Mouse (Mus musculus): ENCODE results near the gene Dnah11.
A peak's percentile ranks its signal among the peaks of the same experiment; 100 is the strongest.

The Dnah11 gene

GRCm38 (mm10) chr12:118198386-118199093 is at the start of gene Dnah11:
Gene Dnah11, minus strand, starts transcription at chr12:118199043.
- peak; percentile 79 to 83 for DNase-seq

DNA sequence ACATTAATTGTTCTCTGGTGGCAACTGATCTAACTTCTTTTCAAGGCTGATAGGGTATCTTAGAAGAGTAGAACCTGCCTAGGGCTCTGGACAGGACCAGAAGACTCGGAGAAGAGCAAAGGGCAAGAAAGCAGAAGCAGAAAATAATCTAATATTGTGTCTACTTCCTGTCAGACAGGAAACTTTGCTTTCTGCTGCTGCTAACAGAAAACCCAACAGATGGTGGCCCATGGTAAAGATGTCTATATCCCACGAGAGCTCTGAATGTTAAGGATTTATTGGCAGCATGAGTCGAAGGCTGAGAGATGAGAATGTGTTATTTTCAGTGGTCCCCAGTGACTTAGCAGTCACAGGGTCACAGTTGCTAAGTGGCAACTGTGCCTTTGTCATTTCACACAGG is 22.3 kb upstream of the Dnah11 start:
- DNase-seq = no peak

DNA sequence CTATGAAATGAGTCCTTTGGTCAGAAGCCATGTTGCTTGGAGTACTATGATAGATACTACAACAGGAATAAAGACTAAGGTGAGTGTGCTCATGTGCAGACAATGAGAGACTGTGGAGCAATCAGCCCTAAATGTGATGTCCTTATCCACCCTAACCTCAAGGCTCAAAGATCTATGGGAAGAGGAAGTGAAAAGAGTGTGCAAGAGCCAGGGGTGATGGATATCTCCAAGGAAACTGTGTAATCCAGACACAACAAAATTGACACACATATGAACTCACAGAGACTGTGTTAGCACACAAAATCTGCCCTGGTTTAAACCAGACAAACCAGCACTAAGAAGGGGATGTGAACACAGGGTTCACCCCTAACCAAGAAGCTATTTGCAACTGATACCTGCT is 21.2 kb upstream of the Dnah11 start:
- no peak for DNase-seq

DNA sequence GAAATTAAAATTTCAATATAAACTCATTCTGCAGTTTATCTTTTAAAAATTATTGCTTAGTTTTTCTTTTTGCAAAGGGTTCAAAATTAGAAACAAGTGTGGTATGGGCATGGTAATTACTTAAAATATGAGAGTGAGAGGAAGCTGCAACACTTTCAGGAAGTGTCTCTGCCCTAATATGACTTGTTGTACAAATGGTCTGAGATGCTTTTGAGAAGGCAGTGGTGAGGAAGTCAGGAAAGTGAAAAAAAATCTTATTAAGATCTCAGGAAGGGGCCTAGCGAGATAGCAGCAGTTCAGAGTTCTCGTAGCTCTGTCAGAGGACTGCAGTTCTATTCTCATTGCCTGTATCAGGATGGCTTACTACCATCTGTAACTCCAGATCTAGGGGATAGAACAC is 13.3 kb upstream of the Dnah11 start:
- no peak for DNase-seq

GRCm38 (mm10) chr12:118196583-118196982 is 2.3 kb downstream of the Dnah11 start:
- no peak for DNase-seq

GRCm38 (mm10) chr12:118189535-118189934 is 9.3 kb downstream of the Dnah11 start:
- DNase-seq = no peak

GRCm38 (mm10) chr12:118187663-118188062 is 11.2 kb downstream of the Dnah11 start:
- DNase-seq = no peak

DNA sequence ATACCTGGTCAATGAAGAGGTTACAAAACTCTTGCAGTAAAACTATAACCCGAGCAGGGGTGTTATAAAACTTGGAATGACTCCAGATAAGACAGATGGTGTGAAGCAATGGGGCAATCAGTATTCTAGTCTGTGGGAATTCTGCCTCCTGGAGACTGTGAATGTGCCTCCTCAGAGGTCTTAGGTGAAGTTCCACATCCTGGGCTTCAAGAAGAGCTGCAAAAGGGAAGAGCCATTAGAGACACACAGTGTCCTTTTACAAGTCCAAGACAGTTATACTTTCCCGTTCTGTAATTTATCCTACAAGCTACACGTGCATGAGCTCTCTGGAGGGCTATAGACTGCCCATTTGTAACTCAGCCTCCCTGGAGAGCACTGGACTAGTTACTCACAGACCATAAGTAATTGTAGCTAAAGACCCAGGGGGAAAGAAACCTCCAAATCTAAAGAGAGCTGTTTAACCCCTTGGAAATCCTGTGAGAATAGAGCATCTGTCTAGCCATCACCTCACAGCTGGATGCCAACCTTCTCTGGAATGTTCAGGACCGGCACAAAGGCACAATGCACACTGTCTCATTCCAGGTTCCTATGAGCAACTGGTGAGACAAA is 11.9 kb downstream of the Dnah11 start:
- no peak for DNase-seq

GRCm38 (mm10) chr12:118186120-118186880 is 12.5 kb downstream of the Dnah11 start:
- no peak for DNase-seq

DNA sequence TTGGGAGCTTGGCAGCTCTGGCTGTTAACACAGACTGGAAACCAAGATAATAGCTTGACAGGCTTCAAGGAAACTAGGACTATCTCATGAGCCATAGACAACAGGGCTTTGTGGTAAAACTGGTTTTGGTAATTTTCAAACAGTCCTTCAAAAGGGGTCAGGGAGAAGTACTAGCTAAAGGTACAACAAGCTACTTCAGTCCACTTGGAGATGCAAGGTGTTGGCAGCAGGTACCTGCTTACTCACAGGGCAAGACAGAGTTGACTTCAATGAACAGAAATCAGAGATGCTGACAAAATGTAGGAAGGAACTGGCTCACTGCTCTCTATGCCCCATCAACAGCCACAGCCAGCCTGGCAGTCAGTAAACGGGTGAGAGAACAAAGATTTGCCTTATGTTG is 14.1 kb downstream of the Dnah11 start:
- DNase-seq = peak in 1 of 2 experiments; percentile 10

GRCm38 (mm10) chr12:118177756-118178155 is 21.1 kb downstream of the Dnah11 start:
- no peak for DNase-seq

DNA sequence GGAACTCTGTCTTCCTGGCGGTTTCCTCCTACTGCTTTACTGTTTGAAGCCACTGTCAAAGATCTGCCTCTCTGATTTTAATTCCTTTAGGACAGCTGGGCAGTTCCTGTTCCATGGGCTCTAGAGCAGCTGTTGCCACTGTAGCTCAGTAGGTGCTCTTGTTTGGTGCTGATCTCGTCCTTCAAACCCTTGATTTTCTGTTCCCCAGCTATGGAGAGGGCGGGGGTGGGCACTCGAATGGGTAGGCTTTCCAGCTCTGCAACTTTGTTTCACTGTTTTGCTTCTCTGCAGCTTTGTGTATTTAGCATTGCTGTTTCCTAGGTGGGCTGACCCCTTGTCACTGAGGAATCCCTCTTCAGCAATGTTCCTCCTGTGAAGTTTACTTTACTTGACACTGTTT is 34.1 kb downstream of the Dnah11 start:
- DNase-seq = peak in 1 of 2 experiments; percentile 16

DNA sequence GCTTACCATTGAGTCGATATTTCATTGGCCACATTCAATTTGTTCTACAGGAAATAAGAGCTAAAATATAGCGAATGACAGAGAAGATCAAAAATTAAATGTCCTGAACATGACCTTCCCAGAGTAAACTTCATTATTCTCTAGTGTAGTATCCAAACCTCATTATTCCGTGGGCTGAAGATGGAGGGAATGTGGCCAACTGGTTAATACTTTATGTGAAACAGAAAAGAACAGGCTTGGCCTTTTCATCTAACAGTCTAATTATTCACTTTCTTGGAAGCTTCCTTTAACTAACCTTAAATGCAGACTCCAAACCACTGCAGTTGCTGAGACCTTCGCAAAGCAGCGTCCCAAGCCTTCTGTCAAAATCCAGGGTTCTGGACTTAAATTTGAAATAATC is 41.9 kb downstream of the Dnah11 start:
- no peak for DNase-seq

GRCm38 (mm10) chr12:118147521-118148033 is 51.3 kb downstream of the Dnah11 start:
- DNase-seq = no peak

DNA sequence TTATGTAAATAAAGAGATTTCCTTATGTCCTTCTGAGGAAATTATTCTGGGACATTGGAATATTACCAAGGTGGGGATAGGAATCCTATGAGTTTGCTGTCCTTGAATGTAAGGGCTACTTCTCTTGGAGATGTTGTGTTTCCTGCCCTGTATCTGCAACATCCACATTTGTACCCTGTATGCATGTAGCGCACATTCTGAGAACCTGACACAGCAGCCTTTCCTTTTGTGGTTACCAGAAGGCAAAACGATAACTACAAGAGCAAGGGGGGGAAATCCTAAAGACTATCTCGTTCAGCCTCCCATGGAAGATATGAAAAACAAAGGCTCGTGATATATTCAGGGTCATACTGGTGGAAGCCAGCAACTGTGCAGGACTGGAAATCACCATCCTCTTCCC is 70.7 kb downstream of the Dnah11 start:
- DNase-seq = no peak

DNA sequence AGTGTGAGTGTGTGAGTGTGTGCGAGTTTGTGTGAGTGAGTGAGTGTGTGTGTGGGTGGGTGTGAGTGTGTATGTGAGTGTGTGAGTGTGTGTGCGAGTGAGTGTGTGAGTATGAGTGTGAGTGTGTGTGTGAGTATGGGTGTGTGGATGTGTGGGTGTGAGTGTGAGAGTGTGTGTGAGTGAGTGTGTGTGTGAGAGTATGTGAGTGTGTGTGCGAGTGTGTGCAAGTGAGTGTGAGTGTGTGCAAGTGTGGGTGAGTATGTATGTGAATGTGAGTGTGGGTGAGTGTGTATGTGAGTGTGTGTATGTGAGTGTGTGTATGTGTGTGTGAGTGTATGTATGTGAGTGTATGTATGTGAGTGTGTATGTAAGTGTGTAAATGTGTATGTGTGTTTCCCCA is 79.2 kb downstream of the Dnah11 start:
- no peak for DNase-seq

DNA sequence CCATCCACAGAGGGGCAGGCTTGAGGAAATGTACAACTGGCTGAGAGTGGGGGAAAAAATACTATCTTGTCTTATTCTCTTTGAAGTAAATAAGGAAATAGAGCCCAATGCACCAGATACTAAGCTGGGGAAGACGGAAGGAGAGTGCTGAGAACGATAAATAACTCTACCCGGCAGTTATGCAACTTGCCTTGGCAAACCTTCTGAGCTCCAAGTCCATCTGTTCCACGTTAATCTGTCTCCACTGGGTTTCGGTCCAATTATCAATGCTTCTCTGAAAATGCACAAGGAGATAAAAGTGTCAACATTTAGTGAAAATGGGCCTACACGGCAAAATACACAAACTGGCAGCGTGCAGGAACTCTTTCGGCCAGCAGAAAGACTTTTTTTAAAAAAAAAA is 86.2 kb downstream of the Dnah11 start:
- peak; percentile 1 to 5 for DNase-seq

- DNase-seq = peak in 1 of 2 experiments; percentile 8
Measured at GRCm38 (mm10) chr12:118111896-118112295, 86.9 kb downstream of the Dnah11 start.

GRCm38 (mm10) chr12:118107719-118108118 is 91.1 kb downstream of the Dnah11 start:
- no peak for DNase-seq

DNA sequence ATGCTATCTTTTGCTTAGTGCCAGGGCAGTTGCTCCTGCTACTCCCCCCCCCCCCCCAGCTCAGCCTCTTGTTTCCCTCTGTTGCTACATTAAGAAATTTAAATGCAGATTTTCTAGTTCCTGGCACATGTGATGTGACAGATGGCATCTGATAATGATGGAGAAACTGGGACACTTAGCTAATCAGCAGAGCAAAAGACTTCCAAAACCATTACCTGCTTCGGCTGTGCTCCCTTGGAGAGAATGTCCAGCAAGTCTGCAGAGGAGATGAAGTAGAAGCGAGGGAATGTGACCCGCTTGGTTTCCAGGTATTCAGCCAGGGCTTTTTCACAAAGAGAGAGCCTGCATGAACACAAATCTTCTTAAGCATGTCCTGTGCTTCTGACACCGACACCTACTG is 94.3 kb downstream of the Dnah11 start:
- DNase-seq = no peak

- no peak for DNase-seq
Measured at GRCm38 (mm10) chr12:118099694-118100093, 99.1 kb downstream of the Dnah11 start.

- DNase-seq = no peak
Measured at GRCm38 (mm10) chr12:118098257-118098656, 100.6 kb downstream of the Dnah11 start.

- no peak for DNase-seq
Measured at GRCm38 (mm10) chr12:118094946-118095345, 103.9 kb downstream of the Dnah11 start.

DNA sequence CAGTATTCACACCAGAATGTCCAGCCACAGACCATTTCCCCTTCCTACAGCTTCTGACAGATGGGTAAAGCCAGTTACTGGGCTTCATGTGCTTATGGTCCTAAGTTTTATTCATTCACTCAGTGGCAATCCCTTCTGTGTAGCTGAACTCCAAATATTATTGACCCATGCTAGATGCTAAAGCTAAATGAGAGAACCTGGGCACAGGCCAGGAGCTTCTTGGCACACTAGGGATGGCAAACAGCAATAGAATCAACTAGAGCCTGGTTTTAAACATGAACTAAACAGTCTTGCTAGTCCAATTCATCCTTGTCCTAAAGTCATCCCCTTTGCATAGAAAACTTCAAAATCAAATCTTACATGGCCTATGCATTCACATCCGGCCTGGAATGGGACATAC is 113.6 kb downstream of the Dnah11 start:
- DNase-seq = no peak
